Mouse (Mus musculus): Measurements from ENCODE around the gene Kcnj4. TPM values are rescaled to one million over a fixed set of nuclear protein-coding genes. Genes with fewer than 3 reads are reported as not detected.
A peak's percentile ranks its signal among the peaks of the same experiment; 100 is the strongest.

Gene Kcnj4
- polyA plus RNA-seq, 1 experiment from 2014 or later: 0.20 TPM

DNA sequence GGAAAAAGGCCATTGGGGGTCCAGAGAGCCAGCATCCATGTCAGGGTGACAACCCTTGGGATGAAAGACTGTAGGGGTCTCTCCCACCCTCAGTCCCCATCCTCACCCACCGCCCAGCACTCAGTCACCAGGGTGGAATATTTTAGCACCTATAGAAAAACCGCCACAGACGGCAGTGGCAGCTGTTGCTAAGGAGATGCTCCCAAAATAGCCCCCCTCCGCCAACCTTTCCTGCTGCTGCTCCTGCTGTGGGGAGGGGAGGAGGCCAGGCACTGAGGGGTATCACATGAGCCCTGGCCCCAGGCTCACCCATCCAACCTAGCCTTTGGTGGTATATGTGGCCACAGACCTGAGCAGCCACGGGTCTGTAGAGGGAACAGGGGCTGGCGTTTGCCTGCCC is 5.0 kb upstream of the Kcnj4 start:
- peak overlapping the region; percentile 7; the same call in 1 of the 2 replicates for H3K4me2 ChIP-seq (ENCODE audit: low read length)
- no peak overlapping the region for H3K4me3 ChIP-seq (ENCODE audit: control insufficient read depth in 1 of 2, insufficient read depth in 1 of 2, low read depth in 1 of 2, low read length in 2 of 2)
- H3K36me3 ChIP-seq (ENCODE audit: control insufficient read depth, insufficient read depth, low read length): no peaks in the 10 kb centered on the region
- ATAC-seq (ENCODE audit: insufficient number of reproducible peaks, insufficient read depth, low FRiP score, low read depth): no peak
- H3K27ac ChIP-seq (replicated peaks in 1 of 2; ENCODE audit: control insufficient read depth in 1 of 2, insufficient read depth in 1 of 2, low read depth in 2 of 2, low read length in 2 of 2): no peak overlapping the region
- H3K27me3 ChIP-seq (ENCODE audit: control insufficient read depth, insufficient read depth, low read length): peaks cover 71% of the 10 kb centered on the region
- no peaks in the 10 kb centered on the region for H3K9me3 ChIP-seq (ENCODE audit: control insufficient read depth, low read length)
- 15% methylated on average over 6 of the region's 6 CpGs for WGBS
- no peak overlapping the region for H3K9ac ChIP-seq (ENCODE audit: low read length)
- H3K4me1 ChIP-seq (ENCODE audit: control insufficient read depth in 2 of 2, insufficient read depth in 2 of 2, low read length in 2 of 2): peaks cover 23 to 29% of the 10 kb centered on the region in 2 experiments

- H3K9me3 ChIP-seq (ENCODE audit: control insufficient read depth, low read length): no peaks in the 10 kb centered on the region
- WGBS: 55% methylated on average over 31 of the region's 31 CpGs
- no peak overlapping the region for H3K4me2 ChIP-seq (ENCODE audit: low read length)
- peaks cover 67% of the 10 kb centered on the region for H3K27me3 ChIP-seq (ENCODE audit: control insufficient read depth, insufficient read depth, low read length)
- H3K4me1 ChIP-seq (ENCODE audit: control insufficient read depth in 2 of 2, insufficient read depth in 2 of 2, low read length in 2 of 2): peaks cover 28 to 45% of the 10 kb centered on the region in 2 experiments
- no peak overlapping the region for H3K27ac ChIP-seq (replicated peaks in 1 of 2; ENCODE audit: control insufficient read depth in 1 of 2, insufficient read depth in 1 of 2, low read depth in 2 of 2, low read length in 2 of 2)
- H3K36me3 ChIP-seq (ENCODE audit: control insufficient read depth, insufficient read depth, low read length): no peaks in the 10 kb centered on the region
- no peak overlapping the region for H3K4me3 ChIP-seq (ENCODE audit: control insufficient read depth in 1 of 2, insufficient read depth in 1 of 2, low read depth in 1 of 2, low read length in 2 of 2)
- ATAC-seq (ENCODE audit: insufficient number of reproducible peaks, insufficient read depth, low FRiP score, low read depth): no peak
- H3K9ac ChIP-seq (ENCODE audit: low read length): no peak overlapping the region
These were observed 2.2 kb upstream of the Kcnj4 start for GRCm38 (mm10) chr15:79507055-79507828.

DNA sequence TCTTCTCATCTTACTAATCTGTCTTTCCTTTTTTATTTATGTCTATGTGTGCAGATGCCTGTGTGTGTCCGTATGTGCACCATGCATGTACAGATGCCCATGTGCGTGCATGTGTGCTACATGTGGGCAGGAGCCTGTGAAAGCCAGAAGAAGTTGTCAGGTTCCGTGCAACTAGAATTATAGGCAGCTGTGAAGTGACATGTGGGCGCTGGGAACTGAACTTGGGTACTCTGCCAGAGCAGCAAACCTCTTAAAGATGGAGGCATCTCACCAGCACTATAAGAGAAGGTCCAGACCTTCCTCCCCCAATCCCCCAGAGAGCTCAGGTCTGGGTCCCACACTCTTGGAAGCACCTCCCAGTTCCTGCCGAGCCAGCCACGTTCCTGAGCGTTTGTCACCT is 1.4 kb upstream of the Kcnj4 start:
- H3K27me3 ChIP-seq (ENCODE audit: control insufficient read depth, insufficient read depth, low read length): peaks cover 72% of the 10 kb centered on the region
- no peaks in the 10 kb centered on the region for H3K36me3 ChIP-seq (ENCODE audit: control insufficient read depth, insufficient read depth, low read length)
- H3K4me2 ChIP-seq (ENCODE audit: low read length): no peak overlapping the region
- H3K9me3 ChIP-seq (ENCODE audit: control insufficient read depth, low read length): no peaks in the 10 kb centered on the region
- WGBS: 50% methylated on average over 7 of the region's 7 CpGs
- no peak overlapping the region for H3K9ac ChIP-seq (ENCODE audit: low read length)
- H3K4me3 ChIP-seq (ENCODE audit: control insufficient read depth in 1 of 2, insufficient read depth in 1 of 2, low read depth in 1 of 2, low read length in 2 of 2): no peak overlapping the region
- no peak overlapping the region for H3K27ac ChIP-seq (replicated peaks in 1 of 2; ENCODE audit: control insufficient read depth in 1 of 2, insufficient read depth in 1 of 2, low read depth in 2 of 2, low read length in 2 of 2)
- peaks cover 24 to 41% of the 10 kb centered on the region in 2 experiments for H3K4me1 ChIP-seq (ENCODE audit: control insufficient read depth in 2 of 2, insufficient read depth in 2 of 2, low read length in 2 of 2)
- no peak for ATAC-seq (ENCODE audit: insufficient number of reproducible peaks, insufficient read depth, low FRiP score, low read depth)

DNA sequence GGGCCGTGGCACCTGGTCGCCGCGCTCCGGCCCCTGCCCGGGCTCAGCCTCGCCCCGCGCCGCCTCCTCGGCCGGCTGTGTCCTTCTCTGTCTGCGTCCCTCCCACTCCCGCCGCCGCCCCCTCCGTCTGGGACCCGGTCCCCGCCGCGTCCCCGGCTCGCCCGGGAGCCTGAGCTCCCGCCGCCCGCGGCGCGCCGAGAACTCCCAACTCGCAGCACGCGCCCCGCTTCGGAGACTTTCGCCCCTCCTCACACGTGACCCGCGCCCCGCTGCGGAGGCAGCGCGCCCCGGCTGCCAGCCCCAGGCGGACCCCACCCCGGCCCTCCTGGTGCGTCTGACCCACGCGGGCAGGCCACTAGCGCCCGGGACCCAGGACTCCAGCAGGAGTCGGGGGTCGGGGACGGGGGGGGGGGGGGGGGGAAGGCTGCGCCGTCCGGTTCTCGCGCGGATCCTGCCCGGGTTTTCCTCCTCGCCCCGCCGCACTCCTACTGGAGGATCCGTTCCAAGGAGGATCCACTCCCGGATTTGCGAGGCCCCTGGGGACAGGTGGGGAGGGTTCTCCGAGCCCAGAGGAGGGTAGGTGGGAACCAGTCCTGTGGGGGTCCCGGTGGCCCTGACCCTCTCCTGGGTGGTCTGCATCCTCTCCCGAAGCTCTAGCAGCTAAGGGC is 709 bp upstream of the Kcnj4 start:
- Histone ChIP-seq H3K36me3 (ENCODE audit: control insufficient read depth, insufficient read depth, low read length) (no peaks in the 10 kb centered on the region), H3K4me1 (ENCODE audit: control insufficient read depth in 2 of 2, insufficient read depth in 2 of 2, low read length in 2 of 2) (peaks cover 22 to 39% of the 10 kb centered on the region in 2 experiments), H3K27me3 (ENCODE audit: control insufficient read depth, insufficient read depth, low read length) (peaks cover 72% of the 10 kb centered on the region), H3K4me3 (ENCODE audit: control insufficient read depth in 1 of 2, insufficient read depth in 1 of 2, low read depth in 1 of 2, low read length in 2 of 2) (peak overlapping the region; percentile 55 to 64), H3K4me2 (ENCODE audit: low read length) (peak overlapping the region; percentile 97), H3K27ac (replicated peaks in 1 of 2; ENCODE audit: control insufficient read depth in 1 of 2, insufficient read depth in 1 of 2, low read depth in 2 of 2, low read length in 2 of 2) (no peak overlapping the region), H3K9me3 (ENCODE audit: control insufficient read depth, low read length) (no peaks in the 10 kb centered on the region), H3K9ac (ENCODE audit: low read length) (peak overlapping the region; percentile 74)
- ATAC-seq (ENCODE audit: insufficient number of reproducible peaks, insufficient read depth, low FRiP score, low read depth): peak; percentile 29; the same call in 1 of the 2 replicates
- under 1% methylated on average over 44 of the region's 71 CpGs for WGBS

- ATAC-seq (ENCODE audit: insufficient number of reproducible peaks, insufficient read depth, low FRiP score, low read depth): no peak
These were observed 1.6 kb downstream of the Kcnj4 start for GRCm38 (mm10) chr15:79503438-79503837.

DNA sequence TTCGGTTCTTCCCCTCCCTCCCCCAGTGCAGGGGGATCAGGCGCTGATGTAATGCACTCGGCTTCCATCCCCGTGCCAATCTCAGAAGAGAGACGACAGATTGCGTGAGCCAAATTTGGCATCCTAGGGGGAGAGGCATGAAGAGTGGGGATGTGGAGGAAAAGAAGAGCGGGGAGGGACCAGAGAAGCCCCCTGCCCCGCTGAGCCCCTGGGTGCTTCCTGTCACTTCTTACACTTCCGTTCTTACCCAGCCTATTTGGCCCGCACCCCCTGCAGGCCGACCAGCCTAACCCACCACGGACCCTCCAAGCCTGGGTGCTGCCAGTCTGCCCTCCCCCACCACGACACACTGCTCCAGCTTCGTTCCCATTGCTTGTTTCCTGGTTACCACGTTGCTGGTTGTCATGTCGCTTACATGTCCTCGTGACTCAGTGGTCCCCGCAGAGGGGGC is 2.1 kb downstream of the Kcnj4 start:
- H3K4me1 ChIP-seq (ENCODE audit: control insufficient read depth in 2 of 2, insufficient read depth in 2 of 2, low read length in 2 of 2): peaks cover 29 to 46% of the 10 kb centered on the region in 2 experiments

More at GRCm38 (mm10) chr15:79503438-79503837, 1.6 kb downstream of the Kcnj4 start:
- H3K9ac ChIP-seq (ENCODE audit: low read length): no peak overlapping the region; the same call in 1 of the 2 replicates
- H3K4me3 ChIP-seq (ENCODE audit: control insufficient read depth in 1 of 2, insufficient read depth in 1 of 2, low read depth in 1 of 2, low read length in 2 of 2): 0 out of 4 replicates have a peak overlapping the region, but pooled peaks of 1 of the 2 experiments have one; percentile 0
- H3K27me3 ChIP-seq (ENCODE audit: control insufficient read depth, insufficient read depth, low read length): peaks cover 62% of the 10 kb centered on the region
- peaks cover 29 to 42% of the 10 kb centered on the region in 2 experiments for H3K4me1 ChIP-seq (ENCODE audit: control insufficient read depth in 2 of 2, insufficient read depth in 2 of 2, low read length in 2 of 2)
- H3K4me2 ChIP-seq (ENCODE audit: low read length): peak overlapping the region; percentile 41; the same call in 1 of the 2 replicates
- H3K9me3 ChIP-seq (ENCODE audit: control insufficient read depth, low read length): no peaks in the 10 kb centered on the region
- no peaks in the 10 kb centered on the region for H3K36me3 ChIP-seq (ENCODE audit: control insufficient read depth, insufficient read depth, low read length)
- H3K27ac ChIP-seq (replicated peaks in 1 of 2; ENCODE audit: control insufficient read depth in 1 of 2, insufficient read depth in 1 of 2, low read depth in 2 of 2, low read length in 2 of 2): no peak overlapping the region
- 66% methylated on average over 5 of the region's 5 CpGs for WGBS

GRCm38 (mm10) chr15:79500110-79500509 is 4.9 kb downstream of the Kcnj4 start:
- Histone ChIP-seq H3K4me1 (ENCODE audit: control insufficient read depth in 2 of 2, insufficient read depth in 2 of 2, low read length in 2 of 2) (peaks cover 22 to 38% of the 10 kb centered on the region in 2 experiments), H3K27ac (replicated peaks in 1 of 2; ENCODE audit: control insufficient read depth in 1 of 2, insufficient read depth in 1 of 2, low read depth in 2 of 2, low read length in 2 of 2) (0 out of 4 replicates have a peak overlapping the region, but pooled peaks of 1 of the 2 experiments have one; percentile 24), H3K9ac (ENCODE audit: low read length) (peak overlapping the region; percentile 44; the same call in 1 of the 2 replicates), H3K27me3 (ENCODE audit: control insufficient read depth, insufficient read depth, low read length) (peaks cover 35% of the 10 kb centered on the region), H3K9me3 (ENCODE audit: control insufficient read depth, low read length) (no peaks in the 10 kb centered on the region), H3K4me2 (ENCODE audit: low read length) (peak overlapping the region; percentile 26), H3K36me3 (ENCODE audit: control insufficient read depth, insufficient read depth, low read length) (no peaks in the 10 kb centered on the region), H3K4me3 (ENCODE audit: control insufficient read depth in 1 of 2, insufficient read depth in 1 of 2, low read depth in 1 of 2, low read length in 2 of 2) (no peak overlapping the region)
- ATAC-seq (ENCODE audit: insufficient number of reproducible peaks, insufficient read depth, low FRiP score, low read depth): no peak
- 42% methylated on average over 17 of the region's 17 CpGs for WGBS

More for the DNA sequence above, 2.1 kb downstream of the Kcnj4 start:
- no peaks in the 10 kb centered on the region for H3K9me3 ChIP-seq (ENCODE audit: control insufficient read depth, low read length)
- H3K9ac ChIP-seq (ENCODE audit: low read length): no peak overlapping the region; the same call in 1 of the 2 replicates
- no peak for ATAC-seq (ENCODE audit: insufficient number of reproducible peaks, insufficient read depth, low FRiP score, low read depth)
- H3K27ac ChIP-seq (replicated peaks in 1 of 2; ENCODE audit: control insufficient read depth in 1 of 2, insufficient read depth in 1 of 2, low read depth in 2 of 2, low read length in 2 of 2): no peak overlapping the region
- H3K4me3 ChIP-seq (ENCODE audit: control insufficient read depth in 1 of 2, insufficient read depth in 1 of 2, low read depth in 1 of 2, low read length in 2 of 2): 0 out of 4 replicates have a peak overlapping the region, but pooled peaks of 1 of the 2 experiments have one; percentile 0
- 14% methylated on average over 17 of the region's 18 CpGs for WGBS
- H3K27me3 ChIP-seq (ENCODE audit: control insufficient read depth, insufficient read depth, low read length): peaks cover 56% of the 10 kb centered on the region
- H3K4me2 ChIP-seq (ENCODE audit: low read length): peak overlapping the region; percentile 41
- H3K36me3 ChIP-seq (ENCODE audit: control insufficient read depth, insufficient read depth, low read length): no peaks in the 10 kb centered on the region
